Mouse (Mus musculus) CH12.LX (cell line): ENCODE results near the gene Prdx1. TPM values are rescaled to one million over a fixed set of nuclear protein-coding genes. Genes with fewer than 3 reads are reported as not detected.

Experiments
- DNase-seq: peaks from one replicate; pipeline ENCODE4 v3.0.0-alpha.2; 2013; ENCODE audit errors: extremely low read depth
- H3K27ac ChIP-seq: 2 replicates; pipeline ENCODE4 v1.5.1; 2012; ENCODE audit warnings: low read depth, mild to moderate bottlenecking, control low read depth, moderate library complexity; ENCODE audit not compliant: insufficient read depth
- H3K27me3 ChIP-seq: replicated peaks from 2 replicates; pipeline ENCODE3; 2012; ENCODE audit warnings: inconsistent platforms
- H3K36me3 ChIP-seq, 2 experiments: replicated peaks in 1 of 2; 2 replicates each; pipeline versions ENCODE3 to v1.6.1; 2012; ENCODE audit warnings: inconsistent platforms in 1 of 2, low read length in 1 of 2, mild to moderate bottlenecking in 1 of 2, mixed read lengths in 1 of 2, moderate library complexity in 1 of 2; ENCODE audit not compliant: control insufficient read depth in 1 of 2, insufficient read depth in 1 of 2
- H3K4me1 ChIP-seq, 2 experiments: 2 replicates each; pipeline ENCODE4 v1.6.1; 2012; ENCODE audit warnings: inconsistent platforms in 1 of 2, moderate library complexity in 1 of 2; ENCODE audit not compliant: insufficient read depth in 2 of 2, control insufficient read depth in 1 of 2
- H3K4me2 ChIP-seq: 2 replicates; pipeline ENCODE4 v1.6.1; 2012; ENCODE audit warnings: low read depth, mild to moderate bottlenecking, control low read depth; ENCODE audit not compliant: poor library complexity, insufficient read depth, severe bottlenecking
- H3K4me3 ChIP-seq, 3 experiments: fragments of 150-350 bp in 1 of 3; sonication (generic) in 1 of 3; replicated peaks in 1 of 3; 2 replicates each; pipeline versions ENCODE3 to v1.5.1; 2011 to 2012; ENCODE audit warnings: low read depth in 2 of 3, low read length in 2 of 3, mild to moderate bottlenecking in 2 of 3, moderate library complexity in 2 of 3, control low read depth in 1 of 3, improper control_type of control experiment in 1 of 3, inconsistent platforms in 1 of 3, mixed read lengths in 1 of 3; ENCODE audit not compliant: poor library complexity in 1 of 3
- H3K79me2 ChIP-seq: replicated peaks from 2 replicates; pipeline ENCODE4 v1.6.1; 2012; ENCODE audit warnings: mild to moderate bottlenecking, moderate library complexity; ENCODE audit not compliant: control insufficient read depth, poor library complexity, insufficient read depth, severe bottlenecking; ENCODE audit errors: extremely low read depth
- H3K9ac ChIP-seq: 2 replicates; pipeline ENCODE4 v1.6.1; 2012; ENCODE audit warnings: low read depth, mild to moderate bottlenecking, control low read depth, moderate library complexity; ENCODE audit not compliant: insufficient read depth
- H3K9me3 ChIP-seq: replicated peaks from 2 replicates; pipeline ENCODE3; 2012; ENCODE audit warnings: low read length, inconsistent platforms, mixed read lengths
- BHLHE40 ChIP-seq: IDR thresholded peaks from 2 replicates; pipeline ENCODE4 v1.6.1; 2011; ENCODE audit warnings: mild to moderate bottlenecking, low read depth, low read length, improper control_type of control experiment
- CHD2 ChIP-seq: IDR thresholded peaks from 2 replicates; pipeline ENCODE4 v1.6.1; 2011; ENCODE audit warnings: low read length, improper control_type of control experiment
- E2F4 ChIP-seq: IDR thresholded peaks from 2 replicates; pipeline ENCODE4 v1.6.1; 2011; ENCODE audit warnings: low read depth, low read length, improper control_type of control experiment; ENCODE audit not compliant: insufficient replicate concordance
- ELF1 ChIP-seq: IDR thresholded peaks from 2 replicates; pipeline ENCODE4 v1.6.1; 2014; ENCODE audit warnings: low read depth, mild to moderate bottlenecking, inconsistent platforms, low read length, improper control_type of control experiment
- EP300 ChIP-seq: IDR thresholded peaks from 2 replicates; pipeline ENCODE4 v1.6.1; 2011; ENCODE audit warnings: low read length, improper control_type of control experiment
- ETS1 ChIP-seq: conservative IDR thresholded peaks from 2 replicates; pipeline ENCODE4 v1.6.1; 2012; ENCODE audit warnings: low read depth, mild to moderate bottlenecking, inconsistent platforms, low read length, improper control_type of control experiment, moderate library complexity
- JUND ChIP-seq: conservative IDR thresholded peaks from 2 replicates; pipeline ENCODE4 v1.6.1; 2011; ENCODE audit warnings: low read depth, low read length, improper control_type of control experiment
- MEF2A ChIP-seq: IDR thresholded peaks from 2 replicates; pipeline ENCODE4 v1.6.1; 2014; ENCODE audit warnings: low read depth, mild to moderate bottlenecking, inconsistent platforms, low read length, improper control_type of control experiment, borderline replicate concordance
- NELFE ChIP-seq: IDR thresholded peaks from 2 replicates; pipeline ENCODE4 v1.6.1; 2011; ENCODE audit warnings: low read depth, low read length, improper control_type of control experiment
- PAX5 ChIP-seq: IDR thresholded peaks from 2 replicates; pipeline ENCODE4 v1.6.1; 2012; ENCODE audit warnings: low read length, inconsistent platforms, mixed read lengths
- POLR2A ChIP-seq: IDR thresholded peaks from 2 replicates; pipeline ENCODE4 v1.6.1; 2011; ENCODE audit warnings: low read depth, mild to moderate bottlenecking, improper control_type of control experiment, low read length
- SMC3 ChIP-seq: IDR thresholded peaks from 2 replicates; pipeline ENCODE4 v1.6.1; 2011; ENCODE audit warnings: low read depth, low read length, improper control_type of control experiment
- UBTF ChIP-seq: IDR thresholded peaks from 2 replicates; pipeline ENCODE4 v1.6.1; 2012; ENCODE audit warnings: low read depth, mild to moderate bottlenecking, inconsistent platforms, low read length, improper control_type of control experiment, moderate library complexity
- ZMIZ1 ChIP-seq: IDR thresholded peaks from 2 replicates; pipeline ENCODE4 v1.6.1; 2012; ENCODE audit warnings: low read depth, mild to moderate bottlenecking, inconsistent platforms, low read length, improper control_type of control experiment
- dilution Hi-C: fragments of 300-500 bp; cut with MboI; formaldehyde crosslinking; loops from 2 replicates; pipeline ENCODE4 v1.14.3; 2020; ENCODE audit warnings: low sequenced_read_pairs; ENCODE audit not compliant: extremely low pct_unique_long_range_greater_than_20kb, extremely low pct_ligation_motif_present
- in situ Hi-C: fragments of 300-500 bp; cut with MboI; formaldehyde crosslinking; loops from 3 replicates; pipeline ENCODE4 v1.14.3; 2019; ENCODE audit warnings: low sequenced_read_pairs, low pct_ligation_motif_present, low pct_unique_long_range_greater_than_20kb, mixed read lengths
- polyA plus RNA-seq: library from polyadenylated mRNA; unstranded; fragments of >175 nt; gene quantifications from 2 replicates; pipeline ENCODE4 v1.2.1, GENCODE M21; 2012; ENCODE audit warnings: low read depth; ENCODE audit not compliant: insufficient read length
- total RNA-seq, 2 experiments: library from RNA; depleted of rRNA; stranded (reverse); fragments of 300-350 nt in 1 of 2; fragments of >200 nt in 1 of 2; gene quantifications; 2 replicates each; pipeline ENCODE4 v1.2.3; 2012 to 2014

Gene Prdx1
- total and polyA plus RNA-seq, 3 experiments = 269 to 1,274 (median 934) TPM

DNA sequence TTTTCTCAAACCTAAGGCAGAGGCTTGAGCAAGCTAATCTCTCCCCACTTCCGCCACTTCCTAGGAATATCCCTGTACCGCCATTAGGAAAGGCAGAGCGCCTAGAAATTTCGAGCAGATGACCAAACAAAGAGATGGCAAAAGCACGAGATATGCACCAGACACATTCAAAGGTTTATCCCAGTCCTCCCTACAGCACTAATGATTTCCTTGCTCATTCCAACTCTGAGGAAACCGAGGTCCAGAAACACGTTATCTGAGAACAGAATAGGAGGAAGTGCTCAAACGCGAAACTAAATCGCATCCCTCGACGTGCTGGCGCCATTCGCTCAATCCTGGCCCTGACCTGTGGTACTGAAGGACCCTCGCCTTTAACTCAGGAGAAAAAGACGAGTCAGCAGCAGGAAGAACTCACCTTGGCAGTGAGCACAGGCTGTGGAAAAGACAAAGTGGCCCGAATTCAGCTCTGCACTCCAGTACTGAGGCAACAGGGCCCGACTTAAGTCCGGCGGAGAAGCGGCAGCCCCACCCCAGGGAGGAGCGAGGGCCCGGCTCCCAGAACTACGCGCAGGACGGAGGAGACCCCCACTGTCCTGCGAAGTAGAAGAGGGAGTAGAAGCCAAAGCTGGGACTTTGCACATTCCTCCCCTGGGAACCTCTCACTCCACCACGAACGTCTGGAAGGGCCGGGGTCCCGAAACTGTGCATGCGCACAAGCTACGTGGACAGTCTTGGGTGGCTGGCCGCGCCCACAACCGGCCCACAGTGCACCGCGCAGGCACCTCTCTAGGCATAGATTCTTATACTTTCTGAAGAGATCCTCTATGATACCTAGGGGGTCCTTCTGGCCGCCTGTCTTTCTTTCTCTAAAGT, 34.2 kb upstream of the Prdx1 start, which contains the start of gene Akr1a1 (continued):
- TF ChIP-seq MEF2A = no peak; the same call in 1 of the 2 replicates
- TF ChIP-seq SMC3 = no peak
- peak; percentile 82 for TF ChIP-seq NELFE
- no peak for TF ChIP-seq PAX5
- TF ChIP-seq JUND = no peak
- no peak for TF ChIP-seq E2F4
- no peak for TF ChIP-seq EP300
- TF ChIP-seq UBTF = no peak; the same call in 1 of the 2 replicates
- peak; percentile 50; the same call in 1 of the 2 replicates for TF ChIP-seq ELF1
- peak; percentile 32; the same call in 1 of the 2 replicates for TF ChIP-seq BHLHE40

DNA sequence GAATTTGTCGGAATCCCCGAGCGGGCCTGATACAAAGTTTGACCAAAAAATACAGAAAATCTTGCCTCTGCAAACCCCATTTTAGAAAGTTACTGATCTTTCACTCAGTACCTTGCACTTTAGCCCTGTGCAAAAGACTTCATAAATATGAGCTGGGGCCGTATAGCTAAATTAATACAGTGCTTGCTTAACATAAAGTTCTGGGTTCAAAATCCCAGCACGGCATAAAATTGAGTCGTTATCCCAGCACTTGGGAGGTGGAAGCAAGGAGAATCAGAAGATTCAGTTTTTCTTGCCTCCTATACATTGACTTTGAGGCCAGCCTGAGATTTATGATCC, 33.6 kb upstream of the Prdx1 start:
- Histone ChIP-seq H3K4me2 (peak overlapping the region; percentile 42), H3K4me3 (peak overlapping the region; percentile 13 to 84 (median 59)), H3K9me3 (no peaks in the 10 kb centered on the region), H3K9ac (peak overlapping the region; percentile 82), H3K27me3 (no peaks in the 10 kb centered on the region), H3K36me3 (peaks cover 9 to 20% of the 10 kb centered on the region in 2 experiments), H3K27ac (no peak overlapping the region), H3K4me1 (peaks cover 3 to 51% of the 10 kb centered on the region in 2 experiments; a peak in 3 of 4 replicates), H3K79me2 (peaks cover 44% of the 10 kb centered on the region)
- 0 out of 2 replicates have a peak, but pooled peaks have one; percentile 38 for TF ChIP-seq POLR2A
- TF ChIP-seq ETS1 = no peak; the same call in 1 of the 2 replicates
- TF ChIP-seq ZMIZ1 = peak; percentile 23; the same call in 1 of the 2 replicates
- 0 out of 2 replicates have a peak, but pooled peaks have one; percentile 42 for TF ChIP-seq NELFE
- no peak for DNase-seq
- dilution Hi-C loops (no loop called here), in situ Hi-C loops (no loop called here)

DNA sequence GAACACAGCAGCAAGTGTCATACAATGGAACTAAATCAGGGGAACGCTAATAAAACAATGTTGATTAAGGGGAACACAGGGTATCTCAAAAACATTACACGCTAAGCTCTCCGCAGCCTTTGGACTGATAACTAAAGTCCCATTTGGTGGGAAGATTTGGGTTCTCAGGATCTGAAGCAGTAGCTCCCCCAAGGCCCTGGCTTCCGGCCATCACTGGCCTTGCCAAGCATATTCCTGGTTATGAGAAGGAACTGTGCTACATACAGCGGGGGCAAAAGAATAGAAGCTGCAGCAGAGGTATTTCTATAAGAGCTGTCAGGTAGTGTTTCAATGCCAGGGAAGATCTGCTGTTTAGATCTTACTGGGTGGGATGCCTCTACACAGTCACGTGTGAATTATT, 32.1 kb upstream of the Prdx1 start:
- peaks cover 0 to 8% of the 10 kb centered on the region in 2 experiments for H3K36me3 ChIP-seq
- dilution Hi-C loops (no loop called here), in situ Hi-C loops (no loop called here)
- no peaks in the 10 kb centered on the region for H3K27me3 ChIP-seq
- TF ChIP-seq CHD2 = no peak
- peaks cover 3 to 37% of the 10 kb centered on the region in 2 experiments; a peak in 3 of 4 replicates for H3K4me1 ChIP-seq
- no peak overlapping the region for H3K4me3 ChIP-seq
- DNase-seq = no peak
- H3K9me3 ChIP-seq = no peaks in the 10 kb centered on the region
- H3K4me2 ChIP-seq = no peak overlapping the region
- no peak overlapping the region for H3K9ac ChIP-seq
- peaks cover 31% of the 10 kb centered on the region for H3K79me2 ChIP-seq
- no peak overlapping the region for H3K27ac ChIP-seq
